Mouse (Mus musculus): ENCODE data around the gene Tcaf2. TPM values are rescaled to one million over a fixed set of nuclear protein-coding genes. Genes with fewer than 3 reads are reported as not detected.
A peak's percentile ranks its signal among the peaks of the same experiment; 100 is the strongest.

The Tcaf2 gene
- total RNA-seq (2021): 1 to 10 TPM; 4.4 to 4.5 TPM
- long read RNA-seq, experiment 1: 0 reads
- long read RNA-seq, experiment 2: 0 reads

DNA sequence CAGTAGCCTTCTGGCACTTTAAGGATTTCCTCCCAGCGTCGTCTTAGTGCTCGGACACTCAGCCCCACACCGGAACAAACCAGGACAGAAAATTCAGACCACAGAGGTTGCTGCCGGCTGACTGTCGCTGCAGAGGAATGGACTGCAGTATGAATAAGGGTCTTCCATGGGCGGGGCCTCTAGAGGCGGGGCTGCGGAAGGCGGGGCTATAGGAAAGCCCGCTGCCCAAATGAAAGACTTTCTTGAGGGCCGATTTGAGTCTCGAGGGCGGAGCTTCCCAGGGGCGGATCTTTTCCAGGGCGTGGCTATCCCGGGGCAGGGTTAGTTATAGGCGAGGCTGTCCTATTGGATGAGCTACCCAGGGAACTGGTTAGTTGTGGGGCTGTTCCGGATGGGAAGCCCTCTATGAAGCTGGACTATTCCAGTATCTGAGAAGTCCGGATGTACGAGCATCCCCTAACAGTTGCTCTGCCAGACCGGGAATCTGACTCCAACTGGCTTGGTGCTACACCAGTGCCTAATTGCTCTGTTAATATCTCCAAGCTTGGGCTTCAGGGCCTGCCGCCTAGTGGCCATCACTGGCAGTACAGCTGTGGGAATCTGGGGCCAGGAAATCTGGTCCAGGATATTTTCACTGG is at the start of gene Tcaf2:
Gene Tcaf2 (minus strand): TSS at position 343 of the 638 bp plus-strand sequence.
- intact Hi-C loops (cut with DNase I): loop anchor here (5.0 kb wide), 1 partner anchor 47 kb away; no protein-coding TSS in a partner anchor
- DNase-seq: peak; percentile 83 to 89

DNA sequence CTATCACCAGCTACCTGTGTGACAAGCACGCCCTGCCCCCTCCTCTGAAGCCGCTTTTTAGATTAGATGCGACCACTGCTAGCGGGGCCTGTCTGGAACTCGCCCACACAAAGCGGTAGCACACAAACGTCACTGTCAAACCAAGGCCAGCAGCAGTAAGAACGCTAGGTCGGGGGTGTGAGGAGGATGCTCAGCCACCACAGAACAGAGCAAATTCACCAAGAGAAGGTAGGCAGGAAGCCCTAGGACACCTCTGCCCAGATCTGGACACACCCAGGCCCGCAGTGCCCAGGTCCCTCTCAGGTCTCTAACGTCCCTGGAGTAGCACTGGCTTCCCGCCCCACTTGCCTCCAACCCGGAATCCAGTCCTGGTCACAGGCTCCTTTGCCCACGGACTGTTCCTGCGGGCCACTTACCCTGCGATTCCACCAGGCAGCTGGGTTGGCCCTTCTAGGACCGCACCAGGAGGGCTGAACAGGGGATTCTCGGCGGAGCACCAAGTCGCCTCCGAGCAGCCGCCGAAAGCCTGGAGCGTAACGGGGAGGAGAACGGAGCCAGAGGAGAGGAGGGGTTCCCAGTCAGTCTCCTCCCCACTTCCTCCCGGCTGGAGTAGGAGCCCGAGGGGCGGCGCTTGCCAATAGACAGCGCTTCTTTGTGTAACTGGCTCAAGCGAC is 47.6 kb upstream of the Tcaf2 start:
- intact Hi-C loops (cut with DNase I): loop anchor here (5.0 kb wide), 1 partner anchor 45 kb away; the partner anchor contains the start of gene Tcaf2
- DNase-seq: peak; percentile 82 to 85

DNA sequence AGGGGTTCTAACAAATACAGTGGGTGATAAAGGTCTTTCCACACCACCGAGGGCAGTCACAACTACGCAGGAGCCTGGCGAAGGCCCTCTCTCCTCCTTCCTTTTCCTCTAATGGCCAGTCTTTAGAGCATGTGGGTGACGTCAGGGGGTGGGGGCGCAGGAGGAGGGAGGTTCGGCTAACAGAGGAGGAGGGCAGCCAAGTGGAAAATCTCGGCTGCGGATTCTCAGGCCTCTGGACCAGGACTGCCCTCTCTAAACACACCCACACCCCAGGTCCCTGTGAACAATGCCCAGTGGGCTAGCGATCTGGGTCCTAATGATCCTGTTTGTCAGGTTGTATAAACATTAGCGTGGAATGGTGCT is 47.1 kb upstream of the Tcaf2 start:
- intact Hi-C loops (cut with DNase I): loop anchor here (5.0 kb wide), 1 partner anchor 45 kb away; the partner anchor contains the start of gene Tcaf2
- DNase-seq: peak; percentile 79 to 83

- intact Hi-C loops (cut with DNase I): loop anchor here (5.0 kb wide), 1 partner anchor 42 kb away; the partner anchor contains the start of gene Tcaf2
- no peak for DNase-seq
These were observed 44.7 kb upstream of the Tcaf2 start for GRCm38 (mm10) chr6:42689761-42690160.

DNA sequence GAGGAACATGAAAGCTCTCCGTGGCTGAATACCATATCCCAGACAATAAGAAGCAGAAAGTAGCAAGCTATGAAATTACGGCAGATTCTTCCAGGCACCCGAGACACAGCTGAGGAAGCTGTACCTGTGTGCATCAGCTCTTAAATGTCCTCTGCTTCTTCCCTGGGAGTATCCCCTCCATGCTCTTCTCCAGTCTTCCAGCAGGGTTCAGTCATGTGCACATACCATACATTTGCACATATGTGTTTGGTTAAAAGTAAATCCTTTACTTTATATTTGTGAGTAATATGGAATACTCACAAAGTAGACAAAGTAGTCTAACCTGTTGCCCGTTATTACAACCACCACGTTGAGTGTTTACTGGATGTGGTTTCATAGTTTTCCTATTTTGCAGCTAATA is 42.9 kb upstream of the Tcaf2 start:
- no peak for DNase-seq
- intact Hi-C loops (cut with DNase I): no loop called here

- no peak for DNase-seq
- intact Hi-C loops (cut with DNase I): no loop called here
These were observed 35.0 kb upstream of the Tcaf2 start for GRCm38 (mm10) chr6:42680077-42680476.

DNA sequence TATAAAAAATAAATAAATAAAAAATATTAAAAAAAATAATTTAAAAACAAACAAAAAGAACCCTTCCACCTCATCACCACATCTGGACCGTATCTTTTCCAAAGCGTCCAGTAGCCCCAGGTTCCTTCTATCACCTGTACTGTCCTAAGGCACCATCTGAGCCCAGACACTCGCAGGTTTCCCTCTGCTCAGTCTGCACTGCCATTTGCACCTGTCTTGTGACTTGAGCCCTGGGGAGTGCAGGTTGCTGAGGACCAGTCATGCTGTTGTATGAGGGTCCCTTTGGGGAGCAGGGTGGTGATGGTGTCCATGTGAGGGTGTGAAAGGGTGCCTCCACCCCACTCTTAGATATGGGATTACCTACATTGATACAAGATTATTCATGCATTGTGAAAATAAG is 31.0 kb upstream of the Tcaf2 start:
- intact Hi-C loops (cut with DNase I): no loop called here
- no peak for DNase-seq

DNA sequence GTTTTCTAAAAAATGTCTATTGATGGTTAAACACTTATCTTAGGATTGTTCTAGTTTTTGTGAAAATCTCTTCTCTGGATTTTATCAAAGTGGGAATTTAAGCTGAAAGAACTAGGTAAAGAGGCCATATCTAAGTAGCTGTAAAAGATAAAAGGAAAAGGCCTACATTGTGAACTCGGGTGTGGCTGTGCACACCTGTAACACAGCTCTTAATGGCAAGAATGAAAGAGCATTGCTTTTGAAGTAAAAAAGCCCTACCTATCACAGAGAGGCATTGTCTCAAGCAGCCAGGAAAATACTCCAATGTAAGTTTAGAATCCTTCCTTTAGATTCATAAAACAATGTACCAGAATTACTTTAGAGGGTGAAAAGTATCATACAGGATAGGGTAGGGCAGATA is 26.7 kb upstream of the Tcaf2 start:
- DNase-seq: no peak
- intact Hi-C loops (cut with DNase I): no loop called here

GRCm38 (mm10) chr6:42667722-42668121 is 22.7 kb upstream of the Tcaf2 start:
- intact Hi-C loops (cut with DNase I): no loop called here
- DNase-seq: no peak

- intact Hi-C loops (cut with DNase I): no loop called here
- DNase-seq: no peak
These were observed 16.7 kb upstream of the Tcaf2 start for GRCm38 (mm10) chr6:42661739-42662138.

DNA sequence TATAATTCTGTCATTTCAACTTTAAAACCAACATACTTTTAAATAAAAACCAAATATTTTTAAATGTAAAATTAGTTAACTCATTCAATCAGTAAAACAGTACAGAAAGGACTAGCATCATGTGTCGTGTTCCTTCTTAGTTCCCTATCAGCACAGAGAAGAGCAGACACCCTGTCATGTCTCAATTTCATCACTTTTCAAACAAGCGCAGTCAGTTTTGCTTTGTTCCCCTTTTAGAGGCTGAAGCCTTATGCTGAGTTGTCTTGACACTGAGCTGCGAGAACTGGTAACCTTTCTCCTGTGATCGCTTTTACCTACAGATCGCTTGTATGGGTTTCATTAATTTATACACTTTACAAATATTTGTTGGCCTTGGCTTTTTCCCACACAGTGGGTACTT is 10.7 kb downstream of the Tcaf2 start:
- DNase-seq: no peak
- intact Hi-C loops (cut with DNase I): no loop called here

DNA sequence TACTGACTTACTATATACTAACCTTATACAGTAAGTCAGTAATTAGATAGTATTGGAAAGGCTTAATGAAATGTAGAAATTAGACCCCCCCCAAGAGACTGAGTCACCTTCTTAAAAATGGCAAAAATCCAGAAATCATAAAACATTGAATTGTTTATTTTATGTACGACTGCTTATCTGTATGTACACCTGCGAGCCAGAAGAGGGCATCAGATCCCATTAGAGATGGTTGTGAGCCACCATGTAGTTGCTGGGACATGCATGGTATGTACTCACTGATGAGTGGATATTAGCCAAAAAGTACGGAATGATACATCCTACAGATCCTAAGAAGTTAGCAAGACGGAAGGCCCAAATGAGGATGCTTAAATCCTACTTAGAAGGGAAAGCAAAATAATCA is 13.7 kb downstream of the Tcaf2 start:
- intact Hi-C loops (cut with DNase I): no loop called here
- DNase-seq: no peak

DNA sequence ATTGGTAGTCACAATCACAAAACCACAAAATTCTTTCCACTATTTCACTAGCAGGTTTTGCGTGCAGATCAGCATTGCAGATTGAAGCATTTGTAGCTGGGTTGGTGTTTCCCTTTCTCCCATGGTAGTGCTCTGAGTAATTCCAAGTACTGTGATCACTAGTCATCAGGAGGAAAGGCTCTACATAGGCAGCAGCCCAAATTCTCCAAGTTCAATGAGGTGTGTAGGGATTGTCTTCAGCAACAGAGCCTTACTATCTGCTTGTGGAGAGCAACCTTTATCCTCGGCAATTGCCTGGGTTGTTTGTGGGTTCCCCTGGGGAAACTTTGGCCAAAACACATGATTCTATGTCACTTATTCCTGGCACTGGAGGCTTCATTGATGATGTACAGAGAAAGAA is 28.1 kb downstream of the Tcaf2 start:
- intact Hi-C loops (cut with DNase I): no loop called here

GRCm38 (mm10) chr6:42612218-42612617 is 32.8 kb downstream of the Tcaf2 start:
- intact Hi-C loops (cut with DNase I): loop anchor here (5.0 kb wide), 1 partner anchor 250 kb away; no protein-coding TSS in a partner anchor
- DNase-seq: peak in 1 of 2 experiments; percentile 4

More for the DNA sequence above, 28.1 kb downstream of the Tcaf2 start:
- DNase-seq: no peak

- no peak for DNase-seq
- intact Hi-C loops (cut with DNase I): loop anchor here (5.0 kb wide), 1 partner anchor 251 kb away; no protein-coding TSS in a partner anchor
These were observed 34.0 kb downstream of the Tcaf2 start for GRCm38 (mm10) chr6:42610954-42611522.

DNA sequence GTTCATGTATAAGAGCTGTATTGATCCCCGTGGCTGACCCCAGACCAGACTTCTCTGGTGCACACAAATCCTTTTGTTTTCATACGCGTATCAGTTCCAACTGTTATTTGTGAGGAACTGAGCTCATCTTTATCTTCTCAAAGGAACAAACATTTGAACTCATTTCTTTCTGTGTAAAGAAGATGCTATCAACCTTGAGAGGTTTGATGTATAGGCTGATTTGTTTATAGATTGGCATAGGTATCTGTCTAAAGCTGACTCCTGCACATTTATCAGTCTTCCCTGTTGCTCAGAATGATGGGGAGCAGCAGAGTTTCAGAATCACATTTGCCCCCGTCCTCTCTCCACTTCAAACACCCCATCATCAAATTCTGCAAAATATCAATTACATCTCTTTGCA is 47.5 kb downstream of the Tcaf2 start, which contains the start of gene Tcaf3:
Gene Tcaf3 (minus strand): TSS at position 101 of the 400 bp plus-strand sequence.
- no peak for DNase-seq
- intact Hi-C loops (cut with DNase I): no loop called here

GRCm38 (mm10) chr6:42593138-42593882 is 51.7 kb downstream of the Tcaf2 start:
- intact Hi-C loops (cut with DNase I): no loop called here

GRCm38 (mm10) chr6:42586569-42586968 is 58.5 kb downstream of the Tcaf2 start:
- DNase-seq: no peak
- intact Hi-C loops (cut with DNase I): loop anchor here (10.0 kb wide), 1 partner anchor 152 kb away; the partner anchor contains the start of gene Tas2r126

More at GRCm38 (mm10) chr6:42593138-42593882, 51.7 kb downstream of the Tcaf2 start:
- no peak for DNase-seq

DNA sequence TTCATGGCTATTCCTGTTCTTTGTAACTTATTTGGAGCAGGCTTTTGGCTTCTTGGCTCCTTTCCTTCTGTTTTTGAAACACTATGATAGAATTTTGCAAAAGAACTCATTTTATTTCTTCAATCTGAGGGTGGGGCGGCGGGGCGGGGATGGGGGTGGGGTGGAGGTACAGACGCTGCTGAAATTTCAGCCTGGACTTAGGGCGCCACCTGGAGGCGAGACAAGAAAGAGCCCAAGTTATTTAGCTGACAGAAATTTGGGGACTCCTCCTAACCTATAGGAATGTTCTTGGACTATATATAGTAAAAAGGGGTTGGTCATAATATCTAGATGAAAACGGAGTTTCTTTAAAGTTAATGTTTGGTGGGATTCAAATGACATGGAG is 61.6 kb downstream of the Tcaf2 start:
- peak; percentile 77 to 79 for DNase-seq
- intact Hi-C loops (cut with DNase I): loop anchor here (1.0 to 10.0 kb wide), 6 partner anchors 121 to 821 kb away; partner anchors contain the start of genes Tas2r126 and Zyx

Measured in heart, postnatal 14 days (tissue).